Mouse (Mus musculus) lung, postnatal 36 days (tissue): ENCODE measurements at regions not wholly inside any gene's neighbourhood (a gene's known extent, or its start where the extent isn't known, plus 50 kb on each side); places are given as distances from the start of the nearest gene placed in this dataset.

Experiments used
- DNase-seq: peaks from one replicate; pipeline ENCODE4 v3.0.0; 2022; ENCODE audit warnings: mixed read lengths

- DNase-seq, result peak; percentile 2
Measured at GRCm38 (mm10) chr14:97440326-97440725, 729.2 kb downstream of the Dach1 start.

- DNase-seq, result no peak
Measured at GRCm38 (mm10) chr14:97435453-97436233, 733.9 kb downstream of the Dach1 start.

GRCm38 (mm10) chr14:97431221-97431620 lies 738.3 kb downstream of the Dach1 start:
- DNase-seq, result no peak

- DNase-seq, result no peak
Measured at GRCm38 (mm10) chr14:97403176-97403795, 766.3 kb downstream of the Dach1 start.

GRCm38 (mm10) chr14:97396385-97396784 lies 773.2 kb downstream of the Dach1 start:
- DNase-seq, result no peak

GRCm38 (mm10) chr14:97395750-97396377 lies 773.7 kb downstream of the Dach1 start:
- DNase-seq, result no peak

GRCm38 (mm10) chr14:97389005-97389404 lies 780.6 kb downstream of the Dach1 start:
- no peak for DNase-seq

DNA sequence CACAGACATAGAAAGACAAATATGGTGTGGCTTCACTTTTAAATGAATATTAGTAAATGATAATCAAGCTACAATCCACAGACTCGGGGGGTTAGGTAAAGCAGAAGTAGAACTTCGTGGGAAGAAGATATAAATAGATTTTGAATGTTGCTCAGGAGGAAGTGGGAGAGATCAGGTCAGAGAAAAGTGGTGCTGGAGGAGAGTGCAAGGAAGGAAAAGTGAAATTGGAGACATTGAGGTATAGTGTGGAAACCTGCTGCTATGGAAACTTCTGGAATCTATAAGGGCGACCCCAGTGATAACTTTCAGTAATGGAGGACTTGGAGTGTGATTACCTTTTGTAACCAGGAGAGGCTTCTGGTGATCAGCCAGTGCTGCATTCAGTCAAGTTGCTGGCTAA lies 789.4 kb downstream of the Dach1 start:
- DNase-seq, result no peak

- DNase-seq, result no peak
Measured at GRCm38 (mm10) chr14:97356915-97357314, 812.6 kb downstream of the Dach1 start.

DNA sequence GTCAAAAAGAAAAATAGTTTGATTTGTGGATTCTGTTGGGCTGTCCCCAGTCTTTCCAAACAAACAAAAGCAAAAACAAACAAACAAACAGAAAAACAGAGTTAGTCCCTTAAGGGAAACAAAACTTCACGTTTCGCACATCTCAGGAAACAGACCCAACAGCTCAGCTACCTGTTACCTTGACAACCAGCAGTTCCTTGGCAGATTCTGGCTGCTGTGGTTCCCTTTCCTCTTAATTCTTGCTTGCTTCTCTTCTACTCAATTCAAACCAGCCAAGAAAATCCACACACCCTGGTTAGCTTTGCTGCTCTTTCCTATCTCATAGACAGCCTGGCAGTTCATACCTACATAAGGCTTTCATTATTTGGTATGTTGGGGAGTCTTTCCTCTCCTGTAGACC lies 821.6 kb downstream of the Dach1 start:
- no peak for DNase-seq

- DNase-seq, result peak; percentile 22
Measured at GRCm38 (mm10) chr14:97331388-97331787, 812.5 kb upstream of the Klhl1 start.

DNA sequence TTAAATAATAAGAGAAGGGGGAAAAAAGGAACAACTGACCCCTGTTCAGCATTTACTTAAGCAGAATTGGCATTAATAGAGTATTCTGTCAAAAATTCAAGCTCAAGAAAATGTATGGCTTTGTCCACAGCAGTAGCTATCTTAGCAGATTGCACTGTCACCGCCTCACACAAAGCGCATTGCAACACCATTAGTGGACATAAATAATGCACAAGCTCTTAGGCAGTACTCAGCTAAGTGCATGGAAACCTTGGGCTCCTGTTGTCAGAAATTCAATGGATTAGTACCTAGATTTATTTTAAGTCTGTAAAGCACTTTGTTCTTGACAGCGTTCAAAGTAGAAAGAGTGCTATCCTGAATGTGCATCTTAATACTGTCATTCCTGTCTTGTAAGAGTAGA lies 811.1 kb upstream of the Klhl1 start:
- no peak for DNase-seq

GRCm38 (mm10) chr14:97293109-97293508 lies 774.2 kb upstream of the Klhl1 start:
- no peak for DNase-seq

- no peak for DNase-seq
Measured at GRCm38 (mm10) chr14:97287447-97287846, 768.5 kb upstream of the Klhl1 start.

GRCm38 (mm10) chr14:97258461-97258860 lies 739.6 kb upstream of the Klhl1 start:
- DNase-seq, result no peak
